Comparison of ENCODE assay signal across 9 mouse cellular contexts in genomic region chr9:111939271-111940067, GRCm38 (mm10).
DNase-seq lines count a peak whose midpoint lies in the region; ATAC-seq and TF ChIP-seq lines count a peak whose summit lies in the region.
"Had no signal": no experiment of that assay in that cellular context is flagged by ENCODE, and none has a peak within 500 bp of the region (broad histone marks: within the 10 kb centered on the region; RNA-seq: fewer than 3 reads in every experiment).

No protein-coding gene starts in this region.

- no peaks in the 10 kb centered on the region for H3K27me3 ChIP-seq in kidney, postnatal 0 days (ENCODE audit: insufficient read depth, low read length)
- H3K27me3 ChIP-seq in Patski = no peaks in the 10 kb centered on the region
- H3K27me3 ChIP-seq in hindbrain, embryonic 14.5 days (ENCODE audit: control insufficient read depth, insufficient read depth, low read length) = no peaks in the 10 kb centered on the region
- H3K27me3 ChIP-seq: heart, embryonic 13.5 days had no signal

- TF ChIP-seq CTCF in kidney, postnatal 0 days (IDR thresholded peaks at IDR 0.05; ENCODE audit: low read depth) = peak; percentile 74
- TF ChIP-seq CTCF in Patski (IDR thresholded peaks at IDR 0.05) = peak; percentile 49

- no peak overlapping the region for H3K4me3 ChIP-seq in kidney, postnatal 0 days (replicated peaks; ENCODE audit: low read depth, low read length)
- no peak overlapping the region for H3K4me3 ChIP-seq in hindbrain, embryonic 14.5 days (replicated peaks; ENCODE audit: low read length)
- H3K4me3 ChIP-seq: heart, embryonic 13.5 days had no signal

- POLR2A ChIA-PET in Patski (lab: Charles Lee) = no interaction called here

- H3K4me2 ChIP-seq in kidney, postnatal 0 days (ENCODE audit: low read length) = no peak overlapping the region
- H3K4me2 ChIP-seq in hindbrain, embryonic 14.5 days (replicated peaks) = no peak overlapping the region
- H3K4me2 ChIP-seq: heart, embryonic 13.5 days had no signal

- in situ Hi-C loops in Patski (cut with MboI; ENCODE audit: low pct_unique_long_range_greater_than_20kb) = loop anchor here (10.0 to 25.0 kb wide), 2 partner anchors 1495 to 1698 kb away; no protein-coding TSS in a partner anchor

- peak; percentile 60 for DNase-seq in kidney, postnatal 0 days (ENCODE audit: low spot score)
- DNase-seq in kidney, adult 9 months = no peak
- DNase-seq in Patski (ENCODE audit: low read depth, low spot score) = no peak
- peak; percentile 36 to 42 for DNase-seq in cerebellum, postnatal 14 days
- peak; percentile 75 for DNase-seq in hindbrain, embryonic 14.5 days (ENCODE audit: low spot score)
- peak; percentile 49 for DNase-seq in right cerebral cortex, adult 18-20 months
- DNase-seq in ovary, postnatal 14 days (ENCODE audit: low spot score) = no peak

- H3K27ac ChIP-seq in kidney, postnatal 0 days = no peak overlapping the region
- H3K27ac ChIP-seq in hindbrain, embryonic 14.5 days = no peak overlapping the region
- H3K27ac ChIP-seq: heart, embryonic 13.5 days had no signal

- H3K36me3 ChIP-seq in kidney, postnatal 0 days (ENCODE audit: insufficient read depth, low read length) = no peaks in the 10 kb centered on the region
- H3K36me3 ChIP-seq in hindbrain, embryonic 14.5 days (replicated peaks; ENCODE audit: control insufficient read depth, insufficient read depth) = no peaks in the 10 kb centered on the region
- H3K36me3 ChIP-seq: heart, embryonic 13.5 days had no signal

- H3K9ac ChIP-seq in kidney, postnatal 0 days (ENCODE audit: low read depth, low read length) = no peak overlapping the region
- H3K9ac ChIP-seq in hindbrain, embryonic 14.5 days = no peak overlapping the region
- H3K9ac ChIP-seq: heart, embryonic 13.5 days had no signal

- H3K9me3 ChIP-seq in kidney, postnatal 0 days (replicated peaks; ENCODE audit: low read length) = no peaks in the 10 kb centered on the region
- H3K9me3 ChIP-seq in hindbrain, embryonic 14.5 days (ENCODE audit: control insufficient read depth, low read length) = no peaks in the 10 kb centered on the region
- H3K9me3 ChIP-seq: heart, embryonic 13.5 days had no signal

- ATAC-seq in kidney, postnatal 0 days (replicated peaks; ENCODE audit: low FRiP score, low read depth) = no peak
- ATAC-seq in Patski = no peak
- ATAC-seq in hindbrain, embryonic 14.5 days (ENCODE audit: low FRiP score) = peak; percentile 14; the same call in 1 of the 2 replicates
- ATAC-seq in erythroid progenitor cell, adult 5-6 weeks (replicated peaks; ENCODE audit: low FRiP score, poor library complexity, severe bottlenecking) = no peak

- CTCF ChIA-PET in Patski (lab: Charles Lee) = no interaction called here

- 49% methylated on average over 8 of the region's 8 CpGs for WGBS in kidney, postnatal 0 days
- 47% methylated on average over 8 of the region's 8 CpGs for WGBS in hindbrain, embryonic 14.5 days

- H3K4me1 ChIP-seq in kidney, postnatal 0 days (replicated peaks; ENCODE audit: insufficient read depth, low read length) = no peaks in the 10 kb centered on the region
- peaks cover 5% of the 10 kb centered on the region; the same call in 1 of the 2 replicates for H3K4me1 ChIP-seq in hindbrain, embryonic 14.5 days (replicated peaks; ENCODE audit: control insufficient read depth, insufficient read depth, low read length)
- H3K4me1 ChIP-seq: heart, embryonic 13.5 days had no signal

Comparison
In these comparisons a context has a peak if more than half of its experiments do, and no peak if none do; other contexts are left out.
1. DNase-seq: peak in kidney, postnatal 0 days (single experiment), cerebellum, postnatal 14 days (2 of 2), hindbrain, embryonic 14.5 days (single experiment) and right cerebral cortex, adult 18-20 months (single experiment); none in kidney, adult 9 months (single experiment), Patski (single experiment) and ovary, postnatal 14 days (single experiment).